Mouse (Mus musculus): ENCODE data around the gene Gtf2h3. TPM values are rescaled to one million over a fixed set of nuclear protein-coding genes. Genes with fewer than 3 reads are reported as not detected.
A peak's percentile ranks its signal among the peaks of the same experiment; 100 is the strongest.

The Gtf2h3 gene
- polyA plus RNA-seq, 1 experiment from 2014 or later = 49.4 TPM

DNA sequence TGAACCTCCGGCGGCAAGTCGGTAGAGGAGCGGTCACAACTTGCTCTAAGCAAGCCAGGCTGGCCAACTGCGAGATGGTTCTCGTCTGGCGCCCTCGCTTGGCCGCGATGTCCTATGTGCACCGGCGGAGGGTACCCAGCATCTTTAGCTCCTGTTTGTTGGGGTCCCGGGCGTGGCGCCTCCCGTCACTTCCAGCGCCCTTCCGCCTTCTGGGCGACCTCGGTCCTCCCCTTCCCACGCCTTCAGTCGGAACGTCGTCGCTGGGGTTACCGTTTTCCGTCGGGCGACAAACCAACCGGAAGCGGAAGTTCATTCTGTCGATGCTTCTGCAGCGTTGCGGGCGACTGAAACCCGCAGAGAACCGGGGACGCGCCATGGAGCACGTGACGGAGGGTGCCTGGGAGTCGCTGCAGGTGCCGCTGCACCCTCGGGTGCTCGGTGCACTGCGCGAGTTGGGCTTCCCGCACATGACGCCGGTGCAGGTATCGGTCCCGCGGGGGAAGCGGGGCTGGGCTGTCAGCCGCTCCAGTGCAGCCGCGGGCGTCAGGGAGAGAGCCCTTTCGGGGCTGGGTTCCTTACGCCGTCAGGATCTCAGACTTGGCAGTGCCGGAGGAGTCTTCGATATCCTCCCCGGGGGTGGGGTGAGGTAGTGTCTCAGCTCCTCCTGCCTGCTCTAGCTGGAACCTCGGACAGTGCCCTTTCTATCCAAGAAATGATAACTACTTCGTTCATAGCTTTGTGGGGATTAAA, 26.2 kb upstream of the Gtf2h3 start, which contains the start of gene Ddx55:
Gene Ddx55, plus strand, starts transcription at position 307 of the 750 bp plus-strand sequence.
- H3K9me3 ChIP-seq (ENCODE audit: control insufficient read depth, low read length) = no peaks in the 10 kb centered on the region
- ATAC-seq (ENCODE audit: low read depth) = peak; percentile 93
- peaks cover 28% of the 10 kb centered on the region for H3K36me3 ChIP-seq (ENCODE audit: control insufficient read depth, insufficient read depth, low read length)
- peak within 1 kb of the TSS; percentile 63 for H3K4me2 ChIP-seq (ENCODE audit: low read depth, low read length)
- peak within 1 kb of the TSS; percentile 88 for H3K4me3 ChIP-seq (ENCODE audit: low read depth, low read length)
- H3K27ac ChIP-seq (ENCODE audit: low read depth, low read length) = peak within 1 kb of the TSS; percentile 80
- peaks cover 6% of the 10 kb centered on the region; the same call in 1 of the 2 replicates for H3K4me1 ChIP-seq (ENCODE audit: control insufficient read depth, insufficient read depth, low read length)
- under 1% methylated on average over 66 of the region's 66 CpGs for WGBS
- H3K27me3 ChIP-seq (ENCODE audit: control insufficient read depth, insufficient read depth, low read length) = no peaks in the 10 kb centered on the region
- peak within 1 kb of the TSS; percentile 84 for H3K9ac ChIP-seq (replicated peaks; ENCODE audit: low read depth, low read length)

GRCm38 (mm10) chr5:124553607-124554006, 25.3 kb upstream of the Gtf2h3 start:
- Histone ChIP-seq H3K27me3 (ENCODE audit: control insufficient read depth, insufficient read depth, low read length) (no peaks in the 10 kb centered on the region), H3K9ac (replicated peaks; ENCODE audit: low read depth, low read length) (no peak overlapping the region), H3K4me3 (ENCODE audit: low read depth, low read length) (peak overlapping the region; percentile 88), H3K9me3 (ENCODE audit: control insufficient read depth, low read length) (no peaks in the 10 kb centered on the region), H3K27ac (ENCODE audit: low read depth, low read length) (no peak overlapping the region), H3K36me3 (ENCODE audit: control insufficient read depth, insufficient read depth, low read length) (peaks cover 29% of the 10 kb centered on the region), H3K4me1 (ENCODE audit: control insufficient read depth, insufficient read depth, low read length) (peaks cover 6% of the 10 kb centered on the region; the same call in 1 of the 2 replicates), H3K4me2 (ENCODE audit: low read depth, low read length) (peak overlapping the region; percentile 63)
- ATAC-seq (ENCODE audit: low read depth) = no peak
- 80% methylated on average over 6 of the region's 6 CpGs for WGBS

GRCm38 (mm10) chr5:124555145-124555544, 23.8 kb upstream of the Gtf2h3 start:
- WGBS = 87% methylated on average over 1 of the region's 1 CpGs
- H3K36me3 ChIP-seq (ENCODE audit: control insufficient read depth, insufficient read depth, low read length) = peaks cover 41% of the 10 kb centered on the region
- ATAC-seq (ENCODE audit: low read depth) = no peak

GRCm38 (mm10) chr5:124571068-124571467, 7.9 kb upstream of the Gtf2h3 start:
- H3K4me1 ChIP-seq (ENCODE audit: control insufficient read depth, insufficient read depth, low read length) = no peaks in the 10 kb centered on the region
- 88% methylated on average over 12 of the region's 12 CpGs for whole genome bisulfite sequencing
- H3K4me3 ChIP-seq (ENCODE audit: low read depth, low read length) = no peak overlapping the region
- H3K36me3 ChIP-seq (ENCODE audit: control insufficient read depth, insufficient read depth, low read length) = peaks cover 71% of the 10 kb centered on the region
- no peak overlapping the region for H3K9ac ChIP-seq (replicated peaks; ENCODE audit: low read depth, low read length)
- H3K27me3 ChIP-seq (ENCODE audit: control insufficient read depth, insufficient read depth, low read length) = no peaks in the 10 kb centered on the region
- no peak for ATAC-seq (ENCODE audit: low read depth)
- no peaks in the 10 kb centered on the region for H3K9me3 ChIP-seq (ENCODE audit: control insufficient read depth, low read length)
- no peak overlapping the region for H3K27ac ChIP-seq (ENCODE audit: low read depth, low read length)
- no peak overlapping the region for H3K4me2 ChIP-seq (ENCODE audit: low read depth, low read length)

More at GRCm38 (mm10) chr5:124555145-124555544, 23.8 kb upstream of the Gtf2h3 start:
- peaks cover 6% of the 10 kb centered on the region; the same call in 1 of the 2 replicates for H3K4me1 ChIP-seq (ENCODE audit: control insufficient read depth, insufficient read depth, low read length)
- H3K9ac ChIP-seq (replicated peaks; ENCODE audit: low read depth, low read length) = no peak overlapping the region
- H3K27ac ChIP-seq (ENCODE audit: low read depth, low read length) = no peak overlapping the region
- no peaks in the 10 kb centered on the region for H3K27me3 ChIP-seq (ENCODE audit: control insufficient read depth, insufficient read depth, low read length)
- H3K4me2 ChIP-seq (ENCODE audit: low read depth, low read length) = no peak overlapping the region
- no peaks in the 10 kb centered on the region for H3K9me3 ChIP-seq (ENCODE audit: control insufficient read depth, low read length)
- no peak overlapping the region for H3K4me3 ChIP-seq (ENCODE audit: low read depth, low read length)

GRCm38 (mm10) chr5:124575467-124575866, 3.5 kb upstream of the Gtf2h3 start:
- ATAC-seq (ENCODE audit: low read depth) = no peak

GRCm38 (mm10) chr5:124582515-124582914, 3.6 kb downstream of the Gtf2h3 start:
- Histone ChIP-seq H3K36me3 (ENCODE audit: control insufficient read depth, insufficient read depth, low read length) (peaks cover 34% of the 10 kb centered on the region), H3K4me2 (ENCODE audit: low read depth, low read length) (no peak overlapping the region), H3K4me1 (ENCODE audit: control insufficient read depth, insufficient read depth, low read length) (peaks cover 14% of the 10 kb centered on the region), H3K4me3 (ENCODE audit: low read depth, low read length) (no peak overlapping the region), H3K27ac (ENCODE audit: low read depth, low read length) (no peak overlapping the region), H3K9ac (replicated peaks; ENCODE audit: low read depth, low read length) (no peak overlapping the region), H3K9me3 (ENCODE audit: control insufficient read depth, low read length) (no peaks in the 10 kb centered on the region), H3K27me3 (ENCODE audit: control insufficient read depth, insufficient read depth, low read length) (no peaks in the 10 kb centered on the region)
- WGBS = 96% methylated on average over 5 of the region's 5 CpGs
- ATAC-seq (ENCODE audit: low read depth) = no peak

More at GRCm38 (mm10) chr5:124575467-124575866, 3.5 kb upstream of the Gtf2h3 start:
- WGBS = 91% methylated on average over 7 of the region's 7 CpGs
- no peak overlapping the region for H3K4me3 ChIP-seq (ENCODE audit: low read depth, low read length)
- peaks cover 14% of the 10 kb centered on the region for H3K4me1 ChIP-seq (ENCODE audit: control insufficient read depth, insufficient read depth, low read length)
- no peak overlapping the region for H3K9ac ChIP-seq (replicated peaks; ENCODE audit: low read depth, low read length)
- no peak overlapping the region for H3K4me2 ChIP-seq (ENCODE audit: low read depth, low read length)
- H3K27me3 ChIP-seq (ENCODE audit: control insufficient read depth, insufficient read depth, low read length) = no peaks in the 10 kb centered on the region
- peaks cover 50% of the 10 kb centered on the region for H3K36me3 ChIP-seq (ENCODE audit: control insufficient read depth, insufficient read depth, low read length)
- no peak overlapping the region for H3K27ac ChIP-seq (ENCODE audit: low read depth, low read length)
- H3K9me3 ChIP-seq (ENCODE audit: control insufficient read depth, low read length) = no peaks in the 10 kb centered on the region

DNA sequence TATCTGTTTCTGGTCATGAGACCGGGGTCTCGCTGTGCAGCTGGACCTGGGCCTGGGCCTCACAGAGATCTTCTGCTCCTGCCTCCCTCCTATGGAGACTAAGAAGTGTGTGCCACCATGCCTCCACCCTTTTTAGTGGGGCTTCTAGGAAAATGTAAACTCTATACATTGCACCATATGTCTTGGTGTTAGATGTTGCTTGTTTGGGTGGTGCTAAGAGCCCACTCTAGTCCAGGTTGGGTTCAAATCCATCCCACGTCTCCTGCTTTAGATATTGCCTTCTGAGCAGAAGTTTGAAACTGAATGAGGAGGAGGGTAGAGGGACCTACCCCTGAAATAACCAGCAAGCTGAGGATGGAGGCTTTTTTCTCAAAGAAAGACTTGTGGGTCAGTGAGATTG, 13.8 kb downstream of the Gtf2h3 start:
- Histone ChIP-seq H3K9me3 (ENCODE audit: control insufficient read depth, low read length) (no peaks in the 10 kb centered on the region), H3K27me3 (ENCODE audit: control insufficient read depth, insufficient read depth, low read length) (no peaks in the 10 kb centered on the region), H3K36me3 (ENCODE audit: control insufficient read depth, insufficient read depth, low read length) (peaks cover 65% of the 10 kb centered on the region), H3K9ac (replicated peaks; ENCODE audit: low read depth, low read length) (no peak overlapping the region), H3K4me1 (ENCODE audit: control insufficient read depth, insufficient read depth, low read length) (no peaks in the 10 kb centered on the region), H3K4me3 (ENCODE audit: low read depth, low read length) (no peak overlapping the region), H3K4me2 (ENCODE audit: low read depth, low read length) (no peak overlapping the region), H3K27ac (ENCODE audit: low read depth, low read length) (no peak overlapping the region)
- no peak for ATAC-seq (ENCODE audit: low read depth)
- WGBS = 98% methylated on average over 3 of the region's 3 CpGs

DNA sequence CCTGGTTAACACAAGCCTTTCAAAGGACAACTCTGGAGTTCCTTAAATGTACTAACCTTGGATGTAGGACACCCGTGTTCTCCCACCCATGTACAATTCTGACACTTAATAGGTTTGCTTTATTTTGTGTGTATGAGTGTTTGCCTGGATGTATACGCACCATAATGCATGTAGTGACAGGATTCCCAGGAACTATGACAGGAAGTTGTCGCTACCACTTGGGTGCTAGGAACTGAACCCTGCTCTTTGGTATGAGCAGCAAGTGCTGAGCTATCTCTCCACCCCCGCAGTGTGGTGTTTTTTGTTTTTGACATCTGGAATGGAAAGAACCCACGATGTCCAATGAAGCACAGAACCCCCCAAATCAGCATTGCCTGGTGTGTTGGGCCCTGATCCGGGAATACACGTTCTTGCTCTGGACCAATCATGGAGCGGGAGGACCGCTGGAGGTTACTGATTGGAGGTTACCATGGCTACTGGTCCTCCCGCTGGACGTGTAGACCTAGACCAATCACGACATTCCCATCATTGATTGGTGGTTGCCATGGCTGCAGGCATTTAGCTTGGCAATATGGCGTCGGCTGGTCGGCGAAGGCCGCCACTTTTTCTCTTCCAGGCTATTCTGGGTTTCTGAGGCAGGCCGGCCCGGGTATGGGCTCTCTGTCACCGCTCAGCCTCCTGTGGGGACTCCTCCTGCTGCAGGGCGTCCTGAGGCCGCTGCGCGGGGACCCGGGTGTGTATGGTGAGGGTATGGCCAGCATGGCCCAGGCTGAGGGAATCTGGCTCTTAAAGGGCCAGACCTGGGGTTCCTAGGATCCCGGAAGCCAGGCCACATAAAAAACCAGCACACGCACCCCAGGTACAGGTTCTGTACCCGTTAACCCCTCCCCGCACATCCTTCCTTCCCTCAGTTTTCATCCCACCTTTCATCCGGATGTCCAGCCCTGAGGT, 19.6 kb downstream of the Gtf2h3 start:
- H3K9me3 ChIP-seq (ENCODE audit: control insufficient read depth, low read length) = no peaks in the 10 kb centered on the region
- H3K27ac ChIP-seq (ENCODE audit: low read depth, low read length) = peak overlapping the region; percentile 55; the same call in 1 of the 2 replicates
- 6% methylated on average over 30 of the region's 30 CpGs for WGBS
- peak overlapping the region; percentile 74 for H3K9ac ChIP-seq (replicated peaks; ENCODE audit: low read depth, low read length)
- H3K4me1 ChIP-seq (ENCODE audit: control insufficient read depth, insufficient read depth, low read length) = peaks cover 8% of the 10 kb centered on the region
- peaks cover 27% of the 10 kb centered on the region for H3K36me3 ChIP-seq (ENCODE audit: control insufficient read depth, insufficient read depth, low read length)
- H3K4me3 ChIP-seq (ENCODE audit: low read depth, low read length) = peak overlapping the region; percentile 93
- peak overlapping the region; percentile 94 for H3K4me2 ChIP-seq (ENCODE audit: low read depth, low read length)
- ATAC-seq (ENCODE audit: low read depth) = peak; percentile 100
- no peaks in the 10 kb centered on the region for H3K27me3 ChIP-seq (ENCODE audit: control insufficient read depth, insufficient read depth, low read length)
